Mouse (Mus musculus) cerebellum, adult 9-11 months (tissue): ENCODE results near the gene Zfp174.
A peak's percentile ranks its signal among the peaks of the same experiment; 100 is the strongest.

Experiments
- DNase-seq: peaks from one replicate; pipeline ENCODE4 v3.0.0; 2022

Zfp174 gene

DNA sequence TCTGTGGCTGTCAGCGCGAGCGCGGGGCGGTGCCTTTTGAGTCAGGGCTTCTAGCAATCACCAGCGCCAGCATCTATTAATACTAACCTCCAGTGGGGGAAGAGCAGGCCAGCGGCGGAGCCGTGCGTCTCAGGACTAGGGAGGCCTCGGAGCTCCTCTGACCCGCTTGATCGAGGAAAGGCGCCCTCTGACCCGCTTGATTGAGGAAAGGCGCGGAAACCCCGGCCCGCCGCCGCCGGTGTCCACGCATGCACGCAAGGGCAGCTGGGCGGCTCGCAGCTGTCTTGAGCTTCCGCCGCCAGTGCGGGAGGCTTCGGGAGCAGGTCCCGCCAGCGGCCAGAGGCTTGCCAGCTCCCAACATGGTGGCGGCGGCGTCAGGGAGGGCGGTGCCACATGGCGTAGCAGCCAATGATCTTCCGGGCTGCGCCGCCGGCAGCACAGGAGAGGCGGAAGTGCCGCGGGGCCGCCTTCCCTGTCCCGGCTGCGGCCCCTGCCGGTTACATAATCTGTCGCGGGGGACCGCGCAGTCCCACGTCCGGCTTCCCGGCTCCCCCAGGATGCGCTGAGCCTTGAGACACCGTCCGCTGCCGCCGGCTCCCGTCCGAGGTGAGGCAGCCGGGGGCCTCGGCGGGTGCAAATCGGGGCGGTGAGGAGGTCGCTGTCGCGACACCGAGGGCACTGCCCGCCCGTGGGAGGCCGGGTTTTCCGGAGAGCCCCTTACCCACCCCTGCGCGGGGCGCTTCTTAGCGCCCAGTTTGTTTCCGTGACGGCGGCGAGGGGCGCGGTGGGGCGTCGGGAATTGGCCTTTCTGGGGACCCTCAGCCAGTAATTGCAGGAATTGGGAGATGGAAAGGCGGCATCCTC is 37.4 kb downstream of the Zfp174 start, which contains the start of the genes Zfp597 and Gm20695:
Zfp597 (minus strand) TSS at position 361 of the 864 bp plus-strand sequence.
Gm20695 (plus strand) TSS at position 448 of the 864 bp plus-strand sequence.
- DNase-seq: peak; percentile 95

DNA sequence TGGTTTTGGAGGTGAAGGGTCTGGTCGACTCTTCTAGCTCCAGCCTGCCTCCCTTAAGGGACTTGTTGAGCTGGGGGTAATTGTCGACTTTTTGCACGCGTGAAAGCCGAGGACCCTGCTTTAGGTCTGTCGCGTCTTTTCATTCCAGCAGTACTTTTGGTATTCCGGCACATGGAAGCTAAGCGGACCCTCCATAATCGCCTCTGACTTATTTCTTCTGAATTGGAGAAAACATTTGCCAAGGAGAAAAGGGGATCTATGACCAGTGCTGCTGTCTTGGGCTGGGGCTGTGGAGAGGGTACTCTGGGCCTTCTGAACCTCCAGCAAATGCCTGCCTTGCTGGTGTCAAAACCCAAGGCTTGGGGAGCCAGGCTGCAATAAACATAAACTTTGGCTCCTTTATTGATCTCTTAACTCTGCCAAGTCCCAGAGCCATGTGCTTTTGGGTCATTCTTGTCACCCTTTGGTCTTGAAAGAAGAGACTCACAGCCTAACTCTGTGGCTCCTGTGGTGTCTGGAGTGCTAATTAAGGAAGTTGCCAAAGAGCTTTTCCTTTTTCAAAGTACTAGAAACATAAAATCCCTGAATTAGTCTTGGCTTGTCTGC is 38.1 kb downstream of the Zfp174 start:
- DNase-seq: peak; percentile 44

DNA sequence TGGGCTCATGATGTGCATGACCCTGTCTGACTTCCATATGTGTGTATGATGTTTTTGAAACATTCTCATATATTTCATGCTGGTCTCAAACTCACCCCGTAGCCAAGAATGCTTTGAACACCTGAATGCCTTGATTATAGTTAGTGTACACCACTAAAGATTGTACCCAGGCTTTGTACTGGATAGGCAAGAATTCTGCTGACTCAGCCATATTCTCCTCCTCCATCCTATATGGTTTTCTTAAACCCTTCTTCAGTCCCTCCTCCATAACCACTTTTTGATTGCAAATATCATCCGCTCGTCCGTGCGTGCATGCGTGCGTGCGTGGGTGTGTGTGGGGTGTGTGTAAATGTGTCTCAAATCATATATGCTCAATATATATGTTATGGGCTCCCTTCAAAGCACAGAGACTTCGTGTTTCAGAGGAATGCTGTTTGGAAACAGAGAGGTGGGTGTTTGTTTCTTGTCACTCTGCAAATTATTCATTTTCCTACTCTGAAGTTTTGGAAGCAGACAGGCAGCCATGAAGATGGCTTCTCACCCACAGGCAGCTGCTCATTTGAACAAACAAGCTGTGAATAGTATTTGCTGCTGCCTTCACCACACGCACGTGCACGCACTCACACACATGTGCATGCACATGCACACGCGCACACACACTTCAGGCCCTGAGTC is 44.7 kb downstream of the Zfp174 start:
- no peak for DNase-seq

DNA sequence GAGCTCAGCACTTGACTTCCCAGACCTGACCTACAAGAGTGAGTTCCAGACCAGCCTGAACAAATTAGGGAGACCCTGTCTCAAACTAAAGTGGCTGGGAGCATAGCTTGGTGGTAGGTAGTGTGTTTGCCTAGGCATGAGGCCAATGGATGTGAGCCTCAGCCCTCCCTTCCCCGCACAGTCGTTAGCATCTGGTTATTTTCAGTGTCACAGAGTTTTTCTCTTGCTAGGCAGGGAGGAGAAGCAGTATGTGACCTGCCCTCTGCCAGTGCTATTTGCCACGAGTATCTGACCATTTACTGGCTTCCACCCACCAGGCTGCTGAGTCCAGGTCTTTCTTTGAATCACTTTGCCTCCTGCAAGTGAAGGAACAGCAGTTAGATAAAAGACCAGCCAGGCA is 46.7 kb downstream of the Zfp174 start:
- DNase-seq: no peak

DNA sequence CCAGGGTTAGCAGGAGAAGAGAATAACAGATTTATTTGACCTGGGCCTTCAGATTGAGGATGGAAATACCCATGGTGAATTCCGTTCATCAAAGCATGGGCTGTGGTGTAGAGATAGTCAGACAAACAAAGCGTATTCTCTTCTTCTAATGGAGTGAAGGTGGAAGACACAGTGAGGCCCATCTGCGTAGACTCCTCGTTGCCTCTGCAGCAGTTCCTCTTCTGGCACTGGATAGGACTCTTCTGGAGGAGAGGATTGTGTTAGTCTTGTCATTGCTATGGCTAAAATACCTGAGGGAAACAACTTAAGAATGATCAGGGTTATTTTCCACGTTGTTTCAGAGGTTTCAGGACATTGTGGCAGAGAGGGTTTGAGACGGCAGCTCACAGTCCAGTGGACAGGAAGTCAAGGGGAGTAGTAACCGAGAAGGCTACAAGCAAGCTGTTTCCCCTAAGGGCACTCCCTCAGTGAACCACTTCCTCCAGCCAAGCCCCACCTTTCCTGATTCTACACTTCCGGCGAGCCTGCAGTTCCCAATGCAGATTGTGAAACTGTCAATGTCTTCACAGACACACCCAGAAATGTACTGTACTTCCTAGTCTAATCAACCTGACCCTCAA is 48.2 kb downstream of the Zfp174 start:
- DNase-seq: no peak

DNA sequence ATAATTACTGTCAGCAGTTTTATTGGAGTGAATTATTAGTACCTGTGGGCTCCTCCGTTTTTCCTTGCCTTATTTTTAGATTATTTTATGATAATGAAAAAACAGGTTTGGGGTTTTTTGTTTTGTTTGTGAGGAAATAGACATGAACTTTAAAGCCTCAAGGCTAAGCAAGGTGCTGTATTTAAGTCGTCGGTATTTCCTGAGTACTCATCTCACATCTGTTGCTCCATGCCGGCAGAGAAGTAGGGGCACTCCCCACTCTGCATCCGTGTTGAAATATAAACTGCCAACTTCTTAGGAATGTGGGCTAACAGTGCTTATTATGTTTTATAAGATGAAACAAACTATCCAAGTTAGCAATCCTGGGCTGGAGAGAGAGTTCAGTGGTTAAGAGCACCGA is 49.0 kb downstream of the Zfp174 start:
- DNase-seq: no peak

DNA sequence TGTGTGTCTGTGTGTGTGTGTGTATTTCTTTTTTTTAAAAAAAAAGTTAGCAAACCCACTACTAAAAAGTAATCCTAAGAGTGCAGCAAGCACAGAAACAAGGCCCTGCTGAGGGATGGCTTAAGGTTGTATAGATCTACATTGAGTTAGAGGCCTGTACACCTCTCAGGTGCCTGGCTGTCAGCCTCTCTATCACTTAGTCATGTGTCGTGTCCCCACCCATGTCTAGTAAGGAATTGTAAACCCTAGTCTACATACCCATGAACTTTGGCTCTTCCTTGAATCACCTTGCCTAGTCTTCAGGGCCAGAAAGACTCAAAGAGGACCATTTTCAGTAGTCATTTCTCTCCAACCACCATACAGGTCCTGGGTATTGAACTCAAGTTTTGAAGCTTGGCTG is 49.5 kb downstream of the Zfp174 start:
- no peak for DNase-seq

DNA sequence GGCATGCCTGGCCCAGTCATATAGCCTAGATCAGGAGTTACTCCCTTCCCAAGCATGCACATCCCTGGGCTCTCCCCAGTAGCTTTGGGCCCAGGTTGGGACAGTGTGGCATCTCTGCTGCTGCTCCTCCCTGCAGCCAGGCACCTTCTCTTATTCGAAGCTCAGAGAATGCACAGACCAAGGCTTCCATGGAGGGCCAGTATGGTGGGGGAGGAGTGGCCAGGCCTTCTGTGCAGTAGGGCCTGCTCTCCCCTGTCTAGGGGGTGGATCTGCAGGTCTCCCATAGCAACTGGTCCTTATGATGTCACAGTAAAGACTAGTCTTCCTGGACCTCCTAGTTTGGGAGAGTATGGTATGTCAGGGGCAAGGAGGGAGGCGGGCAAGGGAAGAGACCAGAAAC is 60.4 kb downstream of the Zfp174 start:
- no peak for DNase-seq
